Mouse (Mus musculus) bone marrow, adult 2 months (tissue): ENCODE measurements around the gene P2rx6.

ENCODE experiments used
- CTCF ChIP-seq: fragments of 200-500 bp; IDR thresholded peaks from 2 replicates; pipeline ENCODE4 v1.5.1; 2011; ENCODE audit warnings: low read length, control low read depth; ENCODE audit not compliant: control insufficient read depth, insufficient read depth
- POLR2A ChIP-seq: fragments of 200-500 bp; IDR thresholded peaks from 2 replicates; pipeline ENCODE4 v1.6.1; 2011; ENCODE audit warnings: low read depth, mild to moderate bottlenecking, control low read depth, low read length, borderline replicate concordance; ENCODE audit not compliant: control insufficient read depth

DNA sequence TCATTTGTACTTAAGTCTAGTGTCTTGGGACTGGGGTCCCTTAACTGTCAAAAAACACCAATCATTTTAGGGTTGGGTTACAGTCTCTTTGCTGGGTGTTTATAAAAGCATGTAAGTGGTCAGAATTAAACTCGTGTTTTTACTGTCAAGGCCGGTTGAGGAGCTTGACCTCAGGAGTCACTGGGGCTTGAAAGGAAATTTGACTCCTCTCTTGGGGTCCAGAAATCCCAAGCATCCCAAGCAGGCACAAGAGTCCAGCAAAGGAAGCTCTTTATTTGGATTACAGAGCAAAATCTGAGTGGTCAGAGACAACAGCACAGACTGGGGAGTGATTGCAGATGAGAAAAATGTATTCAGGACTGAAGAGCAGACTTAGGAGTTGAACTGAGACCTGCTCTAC lies 29.0 kb downstream of the P2rx6 start:
- no peak for TF ChIP-seq POLR2A
- TF ChIP-seq CTCF: no peak
